Mouse (Mus musculus): ENCODE results near the gene Ly6g6c.
A peak's percentile ranks its signal among the peaks of the same experiment; 100 is the strongest.
"Not testable (repeated sequence)": the region's sequence is repeated elsewhere in the genome, so short reads cannot be mapped to it uniquely, and the experiment has no call there.

The Ly6g6c gene

DNA sequence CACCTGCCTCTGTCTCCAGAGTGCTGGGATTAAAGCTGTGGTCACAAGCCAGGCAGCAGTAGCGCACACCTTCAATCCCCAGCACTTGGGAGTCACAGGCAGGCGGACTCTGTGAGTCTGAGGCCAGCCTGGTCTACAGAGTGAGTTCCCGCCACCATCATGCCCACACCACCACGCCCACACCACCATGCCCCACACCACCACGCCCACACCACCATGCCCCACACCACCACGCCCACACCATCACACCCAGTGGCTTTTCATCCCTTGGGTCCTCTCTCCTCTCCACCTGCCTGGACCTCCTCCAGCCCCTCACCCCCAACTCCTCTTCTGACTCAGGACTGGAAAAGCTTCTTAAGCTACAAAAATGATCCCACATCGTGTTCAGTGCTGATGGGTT lies 33.3 kb upstream of the Ly6g6c start:
- DNase-seq (ENCODE audit: low spot score in 2 of 2) = no peak

DNA sequence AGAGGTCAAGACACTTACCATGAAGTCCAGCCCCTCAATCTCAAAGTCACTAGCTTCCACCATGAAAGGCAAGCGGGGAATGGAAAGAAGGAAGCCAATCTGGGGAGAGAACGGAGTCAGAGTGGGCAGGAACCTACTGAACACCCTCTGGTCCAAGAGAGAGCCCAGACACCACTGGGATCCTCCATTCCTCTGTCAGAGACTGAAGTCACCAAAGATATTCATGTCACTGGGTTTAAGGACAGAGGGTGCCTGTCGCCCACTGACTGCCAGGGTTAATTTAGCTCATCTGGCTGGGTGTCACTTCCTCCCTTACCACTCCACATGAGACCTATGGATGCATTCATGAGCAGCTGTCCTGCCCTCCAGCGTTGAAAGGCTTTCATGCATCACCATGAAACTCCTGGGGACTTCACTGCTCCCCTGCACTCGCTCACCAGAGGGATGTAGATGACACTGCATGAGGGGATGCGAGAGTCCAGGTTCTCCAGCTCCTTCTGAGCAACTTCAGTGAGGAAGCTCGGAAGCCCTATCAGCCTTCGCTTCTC lies 32.8 kb upstream of the Ly6g6c start:
- DNase-seq (ENCODE audit: low spot score in 2 of 2) = no peak

DNA sequence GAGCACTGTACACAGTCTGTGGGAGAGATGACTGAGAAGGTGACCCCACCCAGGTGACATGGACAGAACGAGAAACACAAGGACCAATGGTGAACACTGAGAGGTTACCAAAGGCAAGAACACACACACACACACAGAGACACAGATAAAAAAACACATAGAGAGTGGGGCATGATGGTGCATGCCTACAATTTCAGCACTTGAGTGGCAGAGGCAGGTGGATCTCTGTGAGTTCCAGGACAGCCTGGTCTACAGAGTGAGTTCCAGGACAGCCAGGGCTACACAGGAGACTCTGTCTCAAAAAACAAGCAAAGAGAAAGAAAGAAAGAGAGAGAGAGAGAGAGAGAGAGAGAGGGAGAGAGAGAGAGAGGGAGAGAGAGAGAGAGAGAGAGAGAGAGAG lies 31.5 kb upstream of the Ly6g6c start:
- DNase-seq (ENCODE audit: low spot score in 2 of 2) = not testable (repeated sequence)

DNA sequence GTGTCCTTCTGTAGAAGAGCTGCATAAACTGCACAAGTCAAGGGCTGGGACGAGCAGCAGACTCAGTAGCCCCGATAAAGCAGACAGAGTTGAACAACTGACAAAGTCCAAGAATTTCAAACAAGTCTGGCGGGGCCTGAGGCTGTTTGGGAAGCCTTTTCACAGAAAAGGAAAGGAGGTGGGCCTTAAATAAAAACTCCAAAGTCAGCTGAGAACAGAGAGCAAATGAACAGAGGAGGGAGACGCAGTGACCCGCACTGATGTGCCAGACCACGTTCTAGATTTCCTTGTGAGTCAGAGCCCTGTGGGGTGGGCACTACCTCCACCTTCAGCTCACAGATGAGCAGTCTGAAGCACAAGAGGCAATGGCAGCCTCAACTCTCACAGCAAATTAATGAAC lies 30.3 kb upstream of the Ly6g6c start:
- DNase-seq (ENCODE audit: low spot score in 2 of 2) = no peak

DNA sequence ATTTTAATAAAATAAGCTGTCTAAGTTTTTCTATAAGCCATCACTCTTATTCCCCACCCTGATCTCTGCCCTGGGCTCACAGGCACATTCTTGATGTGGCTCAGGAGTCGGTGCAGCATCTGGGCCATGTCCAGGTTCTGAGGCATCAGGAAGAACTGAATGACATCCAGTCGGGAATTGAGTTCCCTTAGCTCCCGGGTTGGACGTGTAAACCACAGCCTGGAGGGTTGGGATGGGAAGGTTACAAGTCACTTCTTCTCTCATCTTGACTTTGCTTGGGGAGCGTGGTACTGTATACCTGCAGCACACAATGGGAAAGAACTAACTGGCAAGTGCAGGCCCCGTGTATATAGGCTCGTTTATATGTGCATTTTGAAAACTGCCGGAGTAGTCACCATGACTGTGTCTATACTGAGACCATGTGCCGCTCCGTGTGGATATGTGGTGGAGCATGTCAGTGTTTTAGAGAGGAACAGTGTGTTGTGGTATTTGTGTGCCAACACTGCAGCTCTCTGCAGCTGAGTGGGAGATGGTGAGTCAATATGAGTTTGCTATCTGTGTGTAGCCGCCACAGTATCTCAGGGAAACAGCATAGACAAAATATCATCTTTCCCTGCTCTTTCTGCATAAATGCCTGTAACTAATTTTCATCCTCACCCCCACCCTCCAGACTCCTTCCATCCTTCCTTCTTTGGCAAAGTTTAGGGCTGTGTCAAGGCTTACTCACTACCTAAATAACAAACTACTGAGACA lies 25.9 kb upstream of the Ly6g6c start:
- no peak for DNase-seq (ENCODE audit: low spot score in 2 of 2)

DNA sequence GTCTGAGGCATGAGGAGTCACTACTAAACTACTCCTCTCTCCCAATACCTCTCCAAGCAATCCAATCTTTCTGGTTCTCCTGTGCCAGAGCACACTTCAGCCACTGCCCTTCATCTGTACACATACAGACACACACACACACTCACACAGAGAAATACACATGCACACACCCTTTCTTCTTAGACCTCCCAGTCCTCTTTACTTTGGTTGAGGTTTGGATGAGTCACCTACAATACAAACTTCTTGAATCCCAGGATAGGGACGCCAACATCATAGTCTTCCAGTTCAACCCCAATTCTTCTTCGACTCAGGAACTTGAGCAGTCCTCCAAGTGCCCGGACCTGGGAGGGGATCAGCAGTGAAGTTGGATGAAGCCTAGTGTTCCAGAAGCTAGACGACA lies 21.4 kb upstream of the Ly6g6c start:
- DNase-seq (ENCODE audit: low spot score in 2 of 2) = no peak

DNA sequence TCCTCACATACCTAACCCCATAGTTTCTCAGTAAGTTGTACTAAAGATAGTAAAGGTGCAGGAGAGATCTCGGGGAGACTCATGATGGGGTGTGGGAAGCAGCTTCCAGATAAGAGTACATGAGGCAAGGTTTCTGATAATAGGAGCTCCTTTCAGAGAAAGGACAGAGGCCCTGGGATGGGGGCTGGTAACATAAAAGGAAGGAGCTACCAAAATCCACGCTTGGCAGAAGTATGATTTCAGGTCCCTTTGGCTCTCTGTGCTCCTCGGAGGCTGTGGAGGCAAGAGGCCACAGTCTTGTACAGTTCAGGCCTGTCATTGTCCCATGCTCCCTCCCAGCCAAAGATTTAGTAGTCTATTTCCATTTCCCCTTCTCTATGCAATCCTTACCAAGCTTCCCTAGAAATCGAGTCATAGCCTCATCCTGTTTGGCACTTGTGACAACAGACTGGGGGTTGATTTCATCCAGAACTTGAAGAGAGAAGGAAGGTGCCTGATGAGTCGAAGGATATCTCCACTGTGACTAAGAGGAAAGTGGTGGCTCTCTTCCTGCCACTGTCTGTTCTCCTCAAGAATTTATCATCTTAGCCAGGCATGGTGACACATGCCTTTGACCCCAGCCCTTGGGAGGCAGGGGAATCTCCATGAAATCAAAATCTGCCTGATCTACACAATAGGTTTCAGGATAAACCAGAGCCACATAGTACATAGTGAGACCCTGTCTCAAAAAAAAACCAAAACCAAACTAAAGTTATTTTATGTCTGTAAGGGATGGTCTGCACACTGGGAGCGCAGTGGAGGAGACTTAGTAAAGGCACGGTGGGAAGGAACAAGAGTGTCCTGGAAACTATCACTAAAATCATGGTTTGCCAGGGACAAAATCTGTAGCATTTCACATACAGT lies 20.0 kb upstream of the Ly6g6c start:
- DNase-seq (ENCODE audit: low spot score in 2 of 2) = no peak

DNA sequence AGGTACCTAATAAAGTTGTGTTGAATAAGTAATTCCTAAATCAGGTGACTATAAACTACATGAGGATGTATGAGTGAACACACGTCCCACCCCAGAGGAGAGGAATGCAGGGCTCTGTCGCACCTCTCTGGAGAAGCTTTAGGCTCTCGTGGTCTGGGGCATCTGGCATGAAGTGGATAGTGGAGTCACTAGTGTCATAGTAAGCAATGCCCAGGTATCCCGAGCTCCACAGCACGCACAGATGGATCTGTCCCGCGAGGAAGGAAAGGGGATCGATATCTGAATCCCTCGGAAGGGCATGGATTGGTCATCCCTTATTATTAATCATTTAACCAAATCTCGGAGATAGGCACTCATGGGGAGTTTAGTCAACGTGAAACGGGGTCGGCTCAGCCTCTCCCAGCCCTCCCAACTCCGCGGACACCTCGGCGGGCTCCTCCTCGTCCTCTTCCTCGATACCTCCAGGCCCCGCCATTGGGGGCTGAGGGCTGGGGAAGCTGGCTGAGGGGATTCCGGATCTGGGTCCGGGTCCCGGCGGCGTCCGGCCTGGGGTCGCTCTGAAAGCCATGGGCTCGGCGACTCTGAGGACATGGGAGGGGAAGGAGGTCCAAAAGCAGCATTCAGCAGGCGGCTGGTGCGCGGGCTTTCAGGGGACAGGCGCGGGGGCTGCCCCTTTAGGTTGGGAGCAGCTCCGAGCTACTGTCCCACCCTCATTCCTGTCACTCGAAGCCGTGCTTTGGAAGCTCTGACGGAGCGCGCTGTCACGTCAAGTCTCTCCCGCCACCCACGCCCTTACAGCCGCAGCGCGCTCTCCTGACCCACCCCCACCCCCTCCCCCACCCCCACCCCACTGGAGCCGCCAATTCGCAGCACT lies 19.1 kb upstream of the Ly6g6c start:
- DNase-seq (ENCODE audit: low spot score in 2 of 2) = no peak

DNA sequence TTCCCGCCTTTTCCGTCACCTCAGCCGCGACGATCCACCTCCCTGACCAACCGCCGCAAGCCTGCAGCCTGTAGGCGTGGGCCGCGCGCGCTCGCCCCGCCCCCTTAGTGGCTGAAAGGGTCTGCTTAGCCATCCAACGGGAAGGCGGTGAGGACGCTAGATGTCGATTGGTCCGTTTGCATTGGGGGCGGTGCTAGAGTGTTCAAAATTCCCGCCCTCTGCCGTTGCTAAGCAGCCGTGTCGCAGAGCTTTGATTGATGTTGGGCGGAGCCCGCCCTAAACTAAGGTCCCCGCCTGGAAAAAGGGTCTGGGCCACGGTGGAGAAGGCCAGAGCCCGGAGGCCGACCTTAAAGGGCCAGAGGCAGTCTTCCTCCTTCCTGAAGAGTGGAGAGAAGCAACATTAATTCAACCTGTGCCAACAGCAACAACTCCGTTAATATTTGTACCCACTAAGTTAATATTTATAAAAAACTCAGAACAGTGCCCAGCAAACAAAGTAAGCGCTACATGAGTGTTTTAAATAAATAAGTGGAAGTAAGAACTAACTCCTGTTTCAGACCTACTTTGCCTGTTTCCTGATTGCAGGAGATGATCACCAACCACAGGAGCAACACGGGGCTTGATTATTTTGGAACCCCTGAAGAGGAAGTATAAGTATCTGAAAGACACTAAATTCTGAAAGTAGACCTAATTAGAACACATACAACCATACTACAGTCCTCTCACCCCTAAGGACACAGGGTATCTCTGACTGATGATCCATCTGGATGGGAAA lies 18.3 kb upstream of the Ly6g6c start, which contains the start of gene Msh5:
Gene Msh5, minus strand, starts transcription at position 65 of the 775 bp plus-strand sequence.
- peak; percentile 86 to 92 for DNase-seq (ENCODE audit: low spot score in 2 of 2)

DNA sequence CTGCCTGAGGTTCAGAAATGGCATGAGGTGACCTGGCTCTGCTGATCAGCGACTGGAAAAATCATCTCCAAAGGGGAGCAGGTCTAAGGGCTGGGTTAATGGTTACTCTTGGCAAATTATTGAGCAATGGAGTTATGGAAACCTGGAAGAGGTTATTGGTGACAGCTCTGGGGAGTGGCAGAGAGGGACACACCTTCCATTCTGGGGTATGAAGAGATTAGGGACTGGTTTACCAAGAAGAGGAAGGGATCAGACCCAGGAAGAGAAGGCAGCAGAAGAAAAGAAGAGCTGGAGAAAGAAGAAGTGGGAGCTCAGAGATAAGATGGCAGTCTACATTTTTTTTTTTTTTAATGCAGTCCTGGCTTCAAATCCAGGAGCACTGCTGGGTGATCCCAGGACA lies 17.5 kb upstream of the Ly6g6c start:
- DNase-seq (ENCODE audit: low spot score in 2 of 2) = no peak

DNA sequence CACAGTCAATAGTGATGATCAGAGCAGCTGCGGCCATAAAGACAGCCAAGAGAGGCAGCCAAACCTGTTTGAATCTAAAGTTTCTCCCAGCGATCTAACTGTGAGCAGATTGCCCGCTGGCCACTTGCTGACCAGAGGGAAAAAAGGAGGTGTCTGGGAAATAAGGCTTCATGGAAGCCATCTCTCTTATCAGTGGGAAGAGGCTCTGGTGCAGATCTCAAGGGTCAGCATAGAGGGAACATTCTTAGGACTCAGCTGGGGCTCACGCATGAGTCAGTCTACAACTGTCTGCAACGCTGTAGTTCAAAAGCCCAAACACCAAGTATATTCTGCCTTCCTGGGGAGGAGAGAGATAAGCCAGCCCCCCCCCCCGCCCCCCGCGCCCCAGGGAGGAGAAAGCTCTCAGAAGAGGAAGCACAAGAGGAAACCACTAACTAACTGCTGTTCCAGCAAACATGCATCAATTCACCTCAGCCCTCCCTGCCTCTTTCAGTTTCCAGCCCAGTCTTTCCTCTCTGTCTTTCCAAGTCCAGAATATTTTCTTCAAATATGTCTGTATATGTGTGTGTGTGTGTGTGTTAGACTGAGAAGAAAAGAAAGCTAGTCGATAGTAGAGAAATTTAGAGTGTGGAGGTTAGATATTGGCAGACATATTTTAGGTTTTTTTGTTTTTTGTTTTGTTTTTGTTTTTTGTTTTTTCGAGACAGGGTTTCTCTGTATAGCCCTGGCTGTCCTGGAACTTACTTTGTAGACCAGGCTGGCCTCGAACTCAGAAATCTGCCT lies 16.8 kb upstream of the Ly6g6c start:
- no peak for DNase-seq (ENCODE audit: low spot score in 2 of 2)

DNA sequence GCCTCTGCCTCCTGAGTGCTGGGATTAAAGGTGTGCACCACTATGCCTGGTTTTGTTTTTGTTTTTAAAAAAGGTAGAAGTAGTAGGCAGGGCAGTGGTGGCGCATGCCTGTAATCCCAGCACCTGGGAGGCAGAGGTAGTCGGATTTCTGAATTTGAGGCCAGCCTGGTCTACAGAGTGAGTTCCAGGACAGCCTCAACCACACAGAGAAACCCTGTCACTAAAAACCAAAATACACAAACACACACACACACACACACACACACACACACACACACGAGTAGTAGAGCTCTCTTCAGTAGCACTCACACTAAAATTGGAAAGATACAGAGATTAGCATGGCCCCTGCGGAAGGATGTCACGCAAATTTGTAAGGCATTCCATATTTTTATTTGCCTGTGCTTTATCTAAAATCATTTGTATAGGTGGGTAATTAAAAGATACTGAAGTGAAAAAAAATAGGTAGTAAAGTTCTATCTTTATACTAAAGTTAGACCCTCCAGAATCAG lies 16.2 kb upstream of the Ly6g6c start:
- DNase-seq (ENCODE audit: low spot score in 2 of 2) = no peak

DNA sequence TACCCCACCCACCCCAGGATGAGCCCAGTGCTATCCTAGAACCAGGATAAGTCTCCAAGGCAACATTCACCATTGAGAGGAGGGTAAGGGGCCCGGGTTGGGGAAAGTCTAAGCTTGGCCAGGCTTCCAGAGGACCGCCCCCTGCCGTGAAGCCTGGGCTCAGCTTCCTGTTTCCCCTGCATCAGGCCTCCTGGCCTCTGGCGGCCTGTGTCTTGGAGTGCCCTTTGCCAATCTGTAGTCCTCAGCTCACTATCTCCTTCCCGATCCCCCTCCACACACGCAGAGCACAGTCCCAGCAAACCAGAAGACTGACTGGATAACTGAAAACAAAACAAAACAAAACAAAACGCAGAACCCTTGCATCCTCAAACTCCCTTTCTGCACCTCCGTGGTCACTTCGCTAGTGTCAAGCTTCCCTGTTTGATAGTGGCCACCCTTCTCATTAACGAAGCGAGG lies 15.6 kb upstream of the Ly6g6c start, which contains the start of gene Clic1:
Gene Clic1, plus strand, starts transcription at position 406 of the 456 bp plus-strand sequence.
- no peak for DNase-seq (ENCODE audit: low spot score in 2 of 2)

DNA sequence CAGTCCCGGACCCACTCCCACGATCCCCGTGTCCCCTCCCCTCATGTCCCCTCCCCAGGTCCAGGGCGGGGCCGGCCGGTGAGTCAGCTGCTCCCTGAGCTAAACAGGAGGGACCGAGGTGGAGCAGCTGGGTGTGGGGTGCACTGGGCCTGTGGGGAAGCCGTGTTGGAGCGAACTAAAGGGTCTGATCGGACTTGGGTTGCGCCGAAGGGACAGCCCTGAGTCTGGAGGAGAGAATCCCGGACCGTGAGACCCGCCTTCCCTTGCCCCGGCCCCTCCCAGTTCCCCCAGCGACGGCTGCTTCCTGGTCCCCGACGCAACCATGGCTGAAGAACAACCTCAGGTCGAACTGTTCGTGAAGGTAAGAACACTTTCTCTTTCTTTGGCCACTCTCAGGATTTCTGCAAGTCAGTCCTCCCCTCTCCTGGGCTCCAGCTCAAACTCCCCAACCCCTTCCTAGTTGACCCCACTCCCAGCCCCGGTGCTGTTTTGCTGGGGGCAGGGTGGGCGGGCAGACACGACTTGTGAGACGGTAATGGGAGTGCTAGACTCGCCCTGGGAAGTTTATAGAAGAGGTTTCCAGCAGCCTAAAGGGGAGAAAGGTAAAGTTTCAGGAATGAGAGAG lies 14.9 kb upstream of the Ly6g6c start:
- DNase-seq (ENCODE audit: low spot score in 2 of 2) = no peak

DNA sequence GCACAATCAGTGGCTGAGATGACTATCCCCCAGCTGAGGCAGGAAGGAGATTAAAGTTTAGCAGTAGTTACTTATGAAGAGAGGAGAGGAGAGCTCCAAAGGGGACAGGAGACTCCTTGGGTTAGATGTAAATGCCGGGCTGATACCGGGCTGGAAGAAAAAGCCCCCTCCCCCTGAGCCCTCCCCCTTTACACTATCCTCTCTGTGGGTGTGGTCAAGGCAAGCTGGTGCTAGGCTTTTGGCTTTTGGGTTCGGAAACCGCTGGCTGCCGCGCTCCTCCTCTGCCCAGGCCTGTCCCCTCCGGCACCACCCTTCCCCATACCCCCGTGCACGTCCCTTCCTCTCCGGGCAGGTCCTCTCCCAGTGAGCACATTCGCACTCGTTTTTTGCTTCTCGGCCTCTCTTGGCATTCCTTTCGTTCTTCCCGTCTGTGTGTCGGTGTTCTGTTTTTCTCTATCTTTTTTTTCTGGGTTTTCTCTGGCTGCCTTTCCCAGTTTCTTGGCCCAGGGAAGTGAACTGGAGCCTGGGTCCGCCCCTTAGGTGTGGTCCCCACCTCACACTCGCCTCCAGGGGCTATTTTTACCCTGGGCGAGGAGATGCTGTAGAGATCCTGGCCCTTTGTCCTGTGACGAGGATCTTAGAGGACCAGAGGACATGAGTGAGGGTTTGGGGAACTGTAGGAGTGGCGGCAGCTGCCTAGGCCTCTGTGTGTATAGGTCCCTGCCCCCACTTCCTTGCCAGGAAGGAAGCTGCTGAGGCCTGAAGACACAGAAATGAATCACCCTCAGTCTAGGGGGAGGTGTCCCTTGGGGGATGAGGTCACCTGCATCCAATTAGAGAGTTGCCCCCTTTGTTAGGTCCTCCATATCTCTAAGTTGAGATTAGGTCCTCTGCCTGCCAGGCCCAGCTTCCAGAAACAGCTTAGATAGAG lies 13.8 kb upstream of the Ly6g6c start:
- no peak for DNase-seq (ENCODE audit: low spot score in 2 of 2)

DNA sequence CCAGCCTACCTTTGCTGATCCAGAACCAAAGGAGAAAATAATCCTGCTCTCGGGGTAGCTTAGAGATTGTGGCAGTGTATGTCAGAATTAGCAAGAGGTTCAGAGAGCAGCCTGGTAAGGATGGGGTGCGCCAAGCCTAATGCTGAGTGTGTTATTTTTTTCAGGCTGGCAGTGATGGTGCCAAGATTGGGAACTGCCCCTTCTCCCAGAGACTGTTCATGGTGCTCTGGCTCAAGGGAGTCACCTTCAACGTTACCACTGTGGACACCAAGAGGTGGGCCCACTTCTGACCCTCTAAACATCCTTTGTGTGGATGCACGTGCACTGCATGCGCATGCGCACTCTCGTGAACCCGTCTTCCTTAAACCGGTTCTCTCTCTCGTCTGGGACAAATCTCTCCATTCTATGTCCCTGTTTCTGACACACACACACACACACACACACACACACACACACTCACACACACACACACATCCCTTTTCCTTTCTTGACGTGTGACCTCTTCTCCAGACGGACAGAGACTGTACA lies 12.9 kb upstream of the Ly6g6c start:
- DNase-seq (ENCODE audit: low spot score in 2 of 2) = no peak

DNA sequence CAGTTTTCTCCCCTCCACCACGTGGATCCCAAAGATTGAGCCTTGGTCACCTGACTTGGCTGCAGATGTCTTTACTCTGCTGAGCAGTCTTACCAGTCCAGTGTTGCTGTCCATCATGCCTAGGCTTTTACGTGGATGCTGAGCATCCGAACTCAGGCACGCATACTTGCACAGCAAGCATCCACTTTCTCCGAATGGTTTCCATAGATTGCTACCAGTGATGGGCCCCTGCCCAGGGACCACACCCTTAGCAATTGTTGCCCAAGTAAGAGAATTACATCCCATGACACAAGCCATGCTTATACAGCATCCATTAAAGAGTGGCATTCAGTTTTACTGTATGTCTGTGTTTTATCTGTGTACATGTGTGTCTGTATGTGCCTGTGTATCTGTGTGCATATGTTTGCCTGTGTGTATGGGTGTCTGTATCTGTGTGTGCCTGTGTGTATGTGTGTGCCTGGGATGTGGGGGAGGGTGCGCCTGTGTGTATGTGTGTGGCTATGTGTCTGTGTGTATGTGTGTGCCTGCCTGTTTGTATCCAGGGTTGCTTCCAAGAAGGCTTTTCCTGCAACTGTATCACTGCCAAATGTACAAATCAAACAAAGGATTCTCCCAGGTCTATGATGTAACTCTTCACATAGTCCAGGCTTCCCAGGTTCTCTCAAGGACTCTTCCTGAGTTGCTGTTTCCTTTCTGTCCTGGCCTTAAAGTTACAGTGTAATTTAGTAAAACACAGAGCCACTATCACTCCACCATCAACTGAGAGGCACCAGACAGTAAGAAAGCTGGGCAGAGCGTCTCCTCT lies 9.3 kb upstream of the Ly6g6c start:
- DNase-seq (ENCODE audit: low spot score in 2 of 2) = no peak

Measured in frontal cortex, postnatal 25 days (tissue).